Mouse (Mus musculus) neural tube, embryonic 11.5 days (tissue): ENCODE data around the gene Tas2r143. TPM values are rescaled to one million over a fixed set of nuclear protein-coding genes. Genes with fewer than 3 reads are reported as not detected.

Experiments
- ATAC-seq: fragments of 200-750 bp; cut with Nextera tagmentation; 2 replicates; pipeline ENCODE4 v1.8.0; 2017; ENCODE audit warnings: moderate number of reproducible peaks, mild to moderate bottlenecking, moderate TSS enrichment, moderate library complexity; ENCODE audit not compliant: insufficient read depth, low FRiP score, low TSS enrichment
- DNase-seq: peaks from one replicate; pipeline ENCODE4 v3.0.0-alpha.2; 2015; ENCODE audit warnings: low spot score
- H3K27ac ChIP-seq: fragments of 300-500 bp; sonication (generic); 2 replicates; pipeline ENCODE4 v1.5.1; 2014; ENCODE audit warnings: low read depth, mild to moderate bottlenecking, low read length
- H3K27me3 ChIP-seq: fragments of 300-500 bp; sonication (generic); 2 replicates; pipeline ENCODE4 v1.6.1; 2014; ENCODE audit warnings: mild to moderate bottlenecking, low read length, mixed read lengths; ENCODE audit not compliant: control insufficient read depth, insufficient read depth
- H3K36me3 ChIP-seq: fragments of 300-500 bp; sonication (generic); 2 replicates; pipeline ENCODE4 v1.6.1; 2014; ENCODE audit warnings: mild to moderate bottlenecking, low read length, moderate library complexity, mixed read lengths; ENCODE audit not compliant: control insufficient read depth, insufficient read depth
- H3K4me1 ChIP-seq: fragments of 300-500 bp; sonication (generic); 2 replicates; pipeline ENCODE4 v1.6.1; 2014; ENCODE audit warnings: low read length, mixed read lengths; ENCODE audit not compliant: control insufficient read depth, insufficient read depth
- H3K4me2 ChIP-seq: fragments of 300-500 bp; sonication (generic); 2 replicates; pipeline ENCODE4 v1.6.1; 2014; ENCODE audit warnings: low read depth, mild to moderate bottlenecking, moderate library complexity
- H3K4me3 ChIP-seq: fragments of 300-500 bp; sonication (generic); 2 replicates; pipeline ENCODE4 v1.5.1; 2014; ENCODE audit warnings: low read depth, low read length
- H3K9ac ChIP-seq: fragments of 300-500 bp; sonication (generic); 2 replicates; pipeline ENCODE4 v1.6.1; 2014; ENCODE audit warnings: mild to moderate bottlenecking, low read length
- H3K9me3 ChIP-seq: fragments of 300-500 bp; sonication (generic); 2 replicates; pipeline ENCODE4 v1.6.1; 2016; ENCODE audit warnings: low read length; ENCODE audit not compliant: control insufficient read depth
- WGBS: fragments of 180-500 bp; shearing (Covaris S2); extraction: QIAGEN DNeasy Blood & Tissue Kit; methylation state at CpG from one replicate; pipeline ENCODE4 v1.1.7; 2014; 5-methylcytosine and 5-hydroxymethylcytosine counted together
- polyA plus RNA-seq: library from polyadenylated mRNA; unstranded; fragments of >200 nt; fragmentation: Nextera tagmentation; extraction: Ambion mirVana; gene quantifications from 2 replicates; pipeline ENCODE4 v1.2.1, GENCODE M21; 2014

The Tas2r143 gene
- polyA plus RNA-seq, 1 experiment from 2014 or later, result not detected

GRCm38 (mm10) chr6:42362974-42363373, 37.1 kb upstream of the Tas2r143 start:
- no peaks in the 10 kb centered on the region for H3K4me1 ChIP-seq

DNA sequence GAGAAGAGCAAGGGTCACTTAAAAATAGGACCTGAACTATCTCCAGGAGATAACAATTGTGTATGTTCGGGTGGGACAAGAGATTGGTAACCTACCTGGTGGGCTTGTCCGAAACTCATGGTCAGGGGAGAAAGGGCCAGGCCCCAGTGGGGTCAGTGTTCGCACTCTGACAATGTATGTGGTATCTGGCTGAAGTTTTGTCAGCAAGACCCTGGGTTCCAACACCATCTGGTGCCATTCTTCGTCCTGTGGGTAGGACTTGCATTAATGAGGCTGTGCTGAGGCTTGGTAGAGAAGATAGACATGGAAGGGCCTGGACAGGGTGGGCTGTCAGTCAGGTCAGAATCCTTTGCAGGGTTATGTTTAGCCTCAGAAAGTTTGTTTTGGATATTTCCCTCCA, 36.0 kb upstream of the Tas2r143 start:
- Histone ChIP-seq H3K36me3 (peaks cover 2% of the 10 kb centered on the region; the same call in 1 of the 2 replicates), H3K9me3 (no peaks in the 10 kb centered on the region), H3K4me1 (no peaks in the 10 kb centered on the region), H3K9ac (no peak overlapping the region), H3K27me3 (no peaks in the 10 kb centered on the region), H3K4me2 (no peak overlapping the region), H3K4me3 (no peak overlapping the region), H3K27ac (no peak overlapping the region)
- no peak for DNase-seq
- 90% methylated on average over 4 of the region's 4 CpGs for WGBS
- ATAC-seq, result no peak

More at GRCm38 (mm10) chr6:42362974-42363373, 37.1 kb upstream of the Tas2r143 start:
- ATAC-seq (no peak), DNase-seq (no peak)
- Histone ChIP-seq H3K36me3 (peaks cover 6% of the 10 kb centered on the region), H3K27ac (no peak overlapping the region), H3K27me3 (no peaks in the 10 kb centered on the region), H3K4me3 (no peak overlapping the region), H3K9me3 (no peaks in the 10 kb centered on the region), H3K9ac (no peak overlapping the region), H3K4me2 (no peak overlapping the region)
- 65% methylated on average over 3 of the region's 3 CpGs for WGBS

DNA sequence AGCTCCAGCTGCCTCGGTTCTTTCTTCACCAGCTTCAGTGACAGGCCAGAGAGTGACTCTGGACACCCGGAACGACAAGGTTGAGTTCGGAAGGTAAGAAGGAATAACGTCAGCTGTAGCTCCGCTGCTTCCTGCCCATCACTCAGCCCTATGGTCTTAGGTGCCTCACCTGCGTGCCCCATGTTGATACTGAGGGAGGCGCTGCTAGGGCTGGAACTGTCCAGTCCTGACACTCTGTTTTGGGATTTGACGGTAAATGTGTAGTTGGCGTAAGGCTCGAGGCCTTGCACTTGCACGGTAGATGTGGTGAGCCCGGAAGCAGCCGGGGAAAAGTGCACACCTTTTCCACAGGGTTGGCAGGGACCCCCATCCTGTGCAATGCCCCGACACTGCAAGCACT, 35.4 kb upstream of the Tas2r143 start:
- H3K9me3 ChIP-seq, result no peaks in the 10 kb centered on the region
- no peak overlapping the region for H3K4me3 ChIP-seq
- H3K36me3 ChIP-seq, result no peaks in the 10 kb centered on the region; the same call in 1 of the 2 replicates
- no peaks in the 10 kb centered on the region for H3K27me3 ChIP-seq
- 94% methylated on average over 15 of the region's 15 CpGs for WGBS
- no peak overlapping the region for H3K27ac ChIP-seq
- DNase-seq (no peak), ATAC-seq (no peak)
- no peak overlapping the region for H3K9ac ChIP-seq
- no peak overlapping the region for H3K4me2 ChIP-seq
- no peaks in the 10 kb centered on the region for H3K4me1 ChIP-seq

DNA sequence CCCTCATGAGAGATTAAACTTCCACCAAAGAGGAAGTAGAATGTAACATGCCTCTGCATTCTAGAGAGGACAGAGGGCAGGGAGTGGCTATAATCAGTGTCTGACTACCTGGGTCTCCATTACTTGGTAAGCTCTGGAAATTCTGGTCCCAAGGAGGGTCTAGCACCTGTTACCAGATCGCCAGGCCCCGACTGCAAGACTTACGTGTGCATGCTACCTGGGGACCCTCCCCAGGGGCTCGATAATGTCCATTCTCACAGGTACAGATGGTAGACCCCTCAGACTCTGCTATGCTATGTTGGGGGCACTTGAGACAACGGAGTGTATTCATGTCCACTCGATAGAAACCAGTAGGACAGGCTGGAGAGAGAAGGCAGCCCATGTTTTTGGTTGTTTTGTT, 34.8 kb upstream of the Tas2r143 start:
- no peak overlapping the region for H3K4me3 ChIP-seq
- H3K36me3 ChIP-seq, result no peaks in the 10 kb centered on the region; the same call in 1 of the 2 replicates
- 0 out of 2 replicates have a peak, but pooled peaks cover 3% of the 10 kb centered on the region for H3K4me1 ChIP-seq
- H3K9me3 ChIP-seq, result no peaks in the 10 kb centered on the region
- no peak overlapping the region for H3K9ac ChIP-seq
- no peaks in the 10 kb centered on the region for H3K27me3 ChIP-seq
- ATAC-seq (no peak), DNase-seq (no peak)
- no peak overlapping the region for H3K4me2 ChIP-seq
- H3K27ac ChIP-seq, result no peak overlapping the region
- WGBS, result 86% methylated on average over 6 of the region's 6 CpGs

DNA sequence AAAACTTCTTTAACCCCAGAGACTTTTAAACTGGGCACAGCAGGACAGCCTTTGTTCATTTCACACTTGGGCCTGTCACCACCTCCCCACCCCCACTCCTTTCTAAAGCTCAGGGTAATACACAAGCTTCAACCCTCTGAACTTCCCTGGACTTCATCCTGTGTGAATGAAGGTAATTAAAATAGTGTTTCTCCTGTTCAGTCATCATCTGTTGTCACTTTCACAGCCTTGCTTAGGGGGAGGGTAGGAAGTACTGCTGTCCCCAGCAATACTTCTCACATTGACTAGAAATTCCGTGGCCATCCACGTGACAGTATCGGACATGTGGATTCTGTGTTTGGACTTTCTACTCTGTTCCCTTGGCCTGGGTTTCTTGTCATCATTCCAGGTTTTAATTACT, 30.2 kb upstream of the Tas2r143 start:
- ATAC-seq (no peak), DNase-seq (no peak)
- Histone ChIP-seq H3K9me3 (no peaks in the 10 kb centered on the region), H3K9ac (no peak overlapping the region), H3K4me3 (no peak overlapping the region), H3K36me3 (no peaks in the 10 kb centered on the region), H3K4me1 (peaks cover 5% of the 10 kb centered on the region; the same call in 1 of the 2 replicates), H3K27me3 (no peaks in the 10 kb centered on the region), H3K4me2 (no peak overlapping the region), H3K27ac (no peak overlapping the region)
- WGBS, result 4% methylated on average over 3 of the region's 3 CpGs

- no peak overlapping the region for H3K27ac ChIP-seq
- no peaks in the 10 kb centered on the region for H3K9me3 ChIP-seq
- no peak overlapping the region for H3K9ac ChIP-seq
- ATAC-seq (no peak), DNase-seq (no peak)
- no peak overlapping the region for H3K4me3 ChIP-seq
- H3K36me3 ChIP-seq, result no peaks in the 10 kb centered on the region
- peaks cover 5% of the 10 kb centered on the region; the same call in 1 of the 2 replicates for H3K4me1 ChIP-seq
- no peak overlapping the region for H3K4me2 ChIP-seq
- 28% methylated on average over 4 of the region's 4 CpGs for WGBS
- H3K27me3 ChIP-seq, result no peaks in the 10 kb centered on the region
Measured at GRCm38 (mm10) chr6:42370630-42371363, 29.2 kb upstream of the Tas2r143 start.

- Histone ChIP-seq H3K36me3 (no peaks in the 10 kb centered on the region), H3K4me1 (peaks cover 5% of the 10 kb centered on the region; the same call in 1 of the 2 replicates), H3K9ac (no peak overlapping the region), H3K4me3 (no peak overlapping the region), H3K27ac (no peak overlapping the region), H3K9me3 (no peaks in the 10 kb centered on the region), H3K4me2 (no peak overlapping the region), H3K27me3 (no peaks in the 10 kb centered on the region)
- DNase-seq (no peak), ATAC-seq (no peak)
- 6% methylated on average over 3 of the region's 3 CpGs for WGBS
Measured at GRCm38 (mm10) chr6:42372001-42372400, 28.0 kb upstream of the Tas2r143 start.

DNA sequence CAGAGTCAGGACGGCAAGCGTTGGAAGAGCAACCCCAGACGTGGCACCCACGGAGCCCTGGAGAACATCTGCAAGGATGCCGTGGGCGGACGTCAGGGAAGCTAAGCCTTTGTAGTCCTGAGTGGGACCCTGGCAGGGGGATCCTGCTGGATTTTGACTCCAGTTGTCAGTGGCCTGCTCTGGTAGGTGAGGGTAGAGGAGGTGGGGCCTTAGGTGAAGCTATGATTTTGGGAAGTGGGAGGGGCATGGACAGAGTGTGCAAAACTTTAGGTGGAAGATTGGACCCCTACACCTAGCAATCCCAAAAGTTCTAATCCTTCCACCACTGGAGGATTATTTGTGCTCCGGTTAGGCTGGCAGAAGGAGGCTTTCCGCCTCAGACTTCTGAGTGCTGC, 27.6 kb upstream of the Tas2r143 start:
- ATAC-seq (no peak; the same call in 1 of the 2 replicates), DNase-seq (no peak)
- H3K36me3 ChIP-seq, result no peaks in the 10 kb centered on the region
- peaks cover 5% of the 10 kb centered on the region; the same call in 1 of the 2 replicates for H3K4me1 ChIP-seq
- no peak overlapping the region; the same call in 1 of the 2 replicates for H3K4me3 ChIP-seq
- no peak overlapping the region for H3K27ac ChIP-seq
- H3K27me3 ChIP-seq, result no peaks in the 10 kb centered on the region
- H3K4me2 ChIP-seq, result peak overlapping the region; percentile 93
- H3K9me3 ChIP-seq, result no peaks in the 10 kb centered on the region
- 14% methylated on average over 9 of the region's 9 CpGs for WGBS
- no peak overlapping the region for H3K9ac ChIP-seq
